Mouse (Mus musculus): ENCODE results near the gene Elfn2.

The Elfn2 gene

DNA sequence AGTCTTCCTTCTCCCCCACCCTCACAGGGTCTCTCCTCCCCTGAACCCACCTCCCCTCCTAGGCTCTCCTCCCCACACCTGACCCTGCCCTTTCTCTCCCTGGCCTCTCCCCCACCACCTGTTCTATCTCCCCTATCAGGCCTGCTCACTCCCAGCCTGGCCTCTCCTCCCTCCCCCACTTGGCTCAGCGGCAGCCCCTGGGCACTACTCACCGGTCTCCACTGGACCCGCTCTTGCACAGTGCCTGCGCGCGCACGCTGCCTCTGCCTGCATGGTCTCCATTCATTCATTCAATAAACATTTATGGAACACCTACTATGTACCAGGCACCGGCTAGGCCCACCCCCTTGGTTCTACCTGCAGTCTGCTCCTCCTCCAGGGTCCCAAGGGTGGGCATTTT is 37.3 kb downstream of the Elfn2 start:
- DNase-seq (ENCODE audit: low read depth) = no peak

DNA sequence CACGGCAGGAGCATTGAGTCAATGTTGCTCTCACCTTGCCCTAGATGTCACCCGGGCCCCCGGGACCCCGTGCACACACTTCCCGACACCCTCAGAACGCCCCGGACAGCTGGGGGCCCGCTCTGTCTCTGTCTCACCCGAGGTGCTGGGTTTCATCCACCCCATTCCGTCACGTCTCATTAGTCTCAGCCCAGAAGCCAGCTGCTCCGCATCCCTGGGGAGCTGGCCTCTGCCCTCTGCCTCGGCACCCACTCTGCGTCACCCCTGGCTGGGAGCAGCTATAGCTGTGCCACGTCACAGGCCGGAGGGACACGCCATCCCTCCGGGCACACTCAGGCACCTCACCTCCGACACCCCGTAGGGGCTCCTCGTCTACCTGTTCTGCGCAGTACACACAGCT is 38.3 kb downstream of the Elfn2 start:
- DNase-seq (ENCODE audit: low read depth) = no peak

DNA sequence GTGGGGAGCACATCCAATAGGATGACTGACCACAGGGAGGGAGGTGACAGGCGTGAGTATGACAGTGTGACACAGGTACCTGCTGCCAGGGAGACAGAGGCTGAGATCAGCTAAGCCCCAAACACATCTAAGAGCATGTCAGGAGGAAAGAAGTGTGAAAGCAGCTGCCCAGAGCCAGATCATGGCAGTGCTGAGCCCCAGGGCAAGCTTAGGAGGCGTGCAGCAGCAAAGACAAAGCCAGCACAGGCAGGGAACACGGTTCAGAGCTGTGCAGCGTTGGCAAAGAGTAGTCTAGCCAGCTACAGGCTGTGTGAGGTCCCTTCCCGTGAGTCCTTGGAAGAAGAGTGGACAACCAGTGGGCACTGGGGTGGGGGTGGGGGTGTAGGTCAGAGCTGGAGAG is 40.9 kb downstream of the Elfn2 start:
- no peak for DNase-seq (ENCODE audit: low read depth)

DNA sequence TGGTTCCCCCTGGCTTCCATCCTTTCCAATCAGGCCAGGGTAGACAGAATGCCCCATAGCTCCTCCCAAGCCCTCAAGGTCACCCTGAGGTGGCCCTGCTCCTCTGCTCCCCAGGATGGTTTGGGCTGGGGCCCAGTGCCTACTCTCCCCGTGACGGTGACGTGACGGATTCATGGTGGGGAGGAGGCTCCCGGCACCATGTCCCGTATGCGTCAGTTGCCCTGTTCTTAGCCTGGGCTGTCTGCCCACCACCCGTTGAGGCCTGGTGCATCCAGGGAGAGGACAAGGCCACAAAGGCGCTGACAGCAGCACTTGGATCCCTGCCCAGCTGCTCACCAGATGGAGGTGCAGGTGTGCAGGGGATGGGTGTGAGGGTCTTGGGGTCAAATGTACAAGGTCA is 41.6 kb downstream of the Elfn2 start:
- DNase-seq (ENCODE audit: low read depth) = peak; percentile 5

DNA sequence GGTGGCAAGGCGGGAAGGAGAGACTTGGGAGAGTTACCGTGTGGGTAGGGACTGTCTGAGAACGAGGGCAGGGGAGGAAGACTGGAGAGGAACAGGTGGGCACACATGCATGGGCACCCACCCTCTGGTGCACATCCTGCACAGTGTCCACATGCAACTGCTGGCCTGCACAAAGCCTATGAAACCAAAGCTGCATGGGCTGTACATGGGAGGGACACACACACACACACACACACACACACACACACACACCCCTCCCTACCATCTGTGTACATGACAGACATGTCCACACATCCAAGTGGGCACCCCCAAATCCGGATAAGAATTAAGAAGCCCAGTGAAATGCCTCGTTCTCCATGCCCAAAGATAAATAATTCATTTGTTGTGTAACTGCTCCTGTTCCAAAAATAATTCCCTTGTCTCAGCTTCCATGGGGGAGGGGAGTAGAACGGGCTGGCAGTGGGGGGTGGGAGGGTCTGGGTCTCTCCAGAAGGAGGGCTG is 43.6 kb downstream of the Elfn2 start:
- DNase-seq (ENCODE audit: low read depth) = no peak

DNA sequence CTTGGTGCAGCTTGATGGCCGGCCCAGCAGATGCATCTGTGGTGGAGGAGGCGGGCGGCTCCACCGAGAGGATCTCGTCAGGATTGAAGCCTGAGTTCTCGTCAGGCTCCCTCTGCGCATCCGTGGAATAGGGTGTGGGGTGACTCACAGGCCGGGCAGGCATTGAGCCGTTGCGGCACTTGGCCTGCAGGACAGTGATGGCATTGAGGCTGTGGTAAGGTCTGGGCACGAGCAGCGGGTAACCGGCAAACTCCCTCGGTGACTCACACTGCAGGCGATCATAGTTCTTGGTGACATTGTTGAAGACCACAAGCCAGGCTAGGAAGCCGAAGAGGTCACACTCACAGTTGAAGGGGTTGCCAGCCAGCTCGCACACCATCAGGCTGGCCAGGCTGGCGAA is 45.1 kb downstream of the Elfn2 start:
- DNase-seq (ENCODE audit: low read depth) = no peak

DNA sequence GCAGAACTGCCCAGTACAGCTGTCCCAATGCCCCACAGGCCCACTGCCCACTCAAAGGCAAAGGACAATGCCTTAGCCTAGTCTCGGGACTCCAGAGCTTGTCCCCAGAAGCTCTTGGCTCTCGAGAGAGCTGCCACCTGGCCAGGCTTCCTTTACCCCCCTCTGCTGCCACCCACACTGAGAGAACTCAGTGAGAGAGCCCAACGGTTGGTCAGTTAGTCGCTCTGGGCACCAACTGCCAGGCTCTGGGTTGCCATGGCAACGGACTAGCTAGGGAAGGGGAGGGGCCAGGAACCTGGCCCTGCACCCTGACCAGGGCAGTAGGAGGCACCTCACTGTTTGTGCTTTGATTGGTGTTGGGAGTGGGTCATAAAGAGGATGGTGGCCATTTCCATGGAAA is 48.2 kb downstream of the Elfn2 start:
- peak; percentile 6 for DNase-seq (ENCODE audit: low read depth)

DNA sequence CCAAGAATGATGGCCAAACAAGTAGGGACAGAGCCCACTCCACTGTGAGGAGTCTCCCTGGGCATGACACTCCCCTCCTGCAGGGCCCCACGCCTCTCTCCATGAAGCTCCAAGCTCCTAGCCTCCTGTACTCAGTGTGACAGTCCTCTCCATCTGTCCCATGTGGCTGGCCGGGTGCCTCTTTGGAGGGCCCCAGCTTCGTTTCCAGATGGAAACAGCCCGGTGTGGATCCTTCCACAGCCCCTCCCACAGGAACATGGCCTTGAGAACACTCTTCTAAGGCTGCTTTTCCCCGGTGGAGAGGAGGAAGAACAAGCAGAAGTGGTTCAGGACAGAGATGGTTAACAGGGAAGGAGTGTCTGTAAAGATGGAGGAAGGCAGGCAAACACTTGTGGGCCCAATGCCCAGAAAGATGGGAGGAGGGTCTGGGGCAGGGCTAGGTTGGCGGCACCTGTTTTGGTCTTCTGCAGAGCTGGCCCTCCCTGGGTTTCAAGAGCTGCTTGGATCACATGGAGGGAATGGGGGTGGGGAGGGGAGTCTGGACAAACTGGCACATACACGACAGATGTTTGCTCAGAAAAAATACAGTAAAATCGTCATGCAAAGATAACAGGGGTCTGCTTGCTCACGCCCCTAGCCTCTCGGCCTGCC is 49.2 kb downstream of the Elfn2 start:
- DNase-seq (ENCODE audit: low read depth) = no peak

DNA sequence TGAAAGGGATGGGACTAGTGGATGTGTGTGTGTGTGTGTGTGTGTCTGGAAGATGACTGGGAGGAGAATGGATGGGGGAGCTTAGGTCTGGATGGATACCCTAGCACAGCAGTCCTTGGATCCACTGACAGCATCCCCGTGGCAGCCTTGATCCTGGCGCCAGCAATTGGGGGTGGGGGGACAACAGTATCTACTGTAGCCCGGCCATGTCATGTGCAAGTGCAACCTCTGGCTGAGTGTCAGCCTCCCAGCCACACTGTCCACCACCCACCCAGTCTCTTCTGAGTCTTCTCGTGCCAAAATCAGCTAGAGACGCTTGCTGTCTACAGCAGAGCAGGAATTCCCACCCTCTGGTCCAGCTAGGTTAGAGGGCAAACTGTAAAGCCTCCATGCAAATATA is 54.3 kb downstream of the Elfn2 start:
- DNase-seq (ENCODE audit: low read depth) = no peak

DNA sequence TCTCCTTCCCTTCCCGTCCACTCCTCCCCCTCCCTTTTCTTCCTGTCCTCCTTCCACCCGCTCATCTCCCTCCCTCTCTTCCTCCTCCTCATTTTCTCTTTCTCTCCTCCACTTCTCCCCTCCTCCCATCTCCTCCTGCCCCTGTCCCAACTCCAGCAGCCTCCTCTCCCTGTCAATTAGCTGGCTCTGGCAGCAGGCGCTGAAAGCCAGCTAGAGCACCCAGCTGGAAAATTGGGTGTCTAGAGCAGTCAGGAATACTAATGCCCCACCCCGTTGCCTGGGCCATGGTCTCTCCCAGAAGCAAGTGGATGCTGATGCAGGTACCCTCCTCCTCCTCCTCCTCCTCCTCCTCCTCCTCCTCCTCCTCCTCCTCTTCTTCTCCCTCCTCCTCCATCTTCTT is 67.4 kb downstream of the Elfn2 start:
- DNase-seq (ENCODE audit: low read depth) = no peak

DNA sequence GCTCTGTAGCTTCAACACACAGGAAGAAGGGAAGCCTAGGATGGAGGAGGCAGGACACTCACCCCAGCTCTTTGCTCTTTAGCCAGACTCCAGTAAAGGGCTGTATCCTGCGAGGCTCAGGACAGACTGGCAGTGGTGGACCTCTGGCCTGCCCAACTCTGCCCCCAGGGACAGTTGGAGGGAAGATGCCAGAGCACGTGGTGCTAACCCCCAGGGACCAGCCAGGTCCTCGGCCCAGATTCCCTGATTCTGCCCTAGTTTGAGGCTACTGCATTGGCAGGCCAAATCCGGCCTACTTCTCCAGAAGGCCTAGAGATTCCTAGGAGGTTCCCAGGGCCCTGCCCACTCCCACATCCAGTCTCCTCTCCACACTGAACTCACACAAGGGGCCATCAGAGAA is 70.8 kb downstream of the Elfn2 start:
- DNase-seq (ENCODE audit: low read depth) = no peak

DNA sequence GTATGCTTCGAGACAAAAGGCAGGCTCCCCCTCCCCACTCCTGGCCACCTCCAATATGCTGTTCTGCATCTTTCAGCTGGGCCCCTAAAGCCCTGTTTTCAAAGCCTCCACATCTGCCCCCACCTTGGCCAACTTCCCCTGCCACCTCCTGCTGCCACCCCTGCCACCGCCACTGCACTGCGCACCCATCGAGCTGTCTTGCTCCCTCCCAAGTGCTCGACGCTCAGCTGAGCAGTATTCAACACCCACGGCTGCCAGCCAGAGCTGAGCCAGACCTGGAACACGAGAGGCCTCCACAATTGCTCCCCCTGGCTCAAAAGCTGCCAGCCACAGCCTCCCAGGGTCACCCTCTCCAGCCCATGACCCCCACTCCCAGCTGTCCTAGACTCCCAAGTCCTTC is 74.0 kb downstream of the Elfn2 start:
- no peak for DNase-seq (ENCODE audit: low read depth)

DNA sequence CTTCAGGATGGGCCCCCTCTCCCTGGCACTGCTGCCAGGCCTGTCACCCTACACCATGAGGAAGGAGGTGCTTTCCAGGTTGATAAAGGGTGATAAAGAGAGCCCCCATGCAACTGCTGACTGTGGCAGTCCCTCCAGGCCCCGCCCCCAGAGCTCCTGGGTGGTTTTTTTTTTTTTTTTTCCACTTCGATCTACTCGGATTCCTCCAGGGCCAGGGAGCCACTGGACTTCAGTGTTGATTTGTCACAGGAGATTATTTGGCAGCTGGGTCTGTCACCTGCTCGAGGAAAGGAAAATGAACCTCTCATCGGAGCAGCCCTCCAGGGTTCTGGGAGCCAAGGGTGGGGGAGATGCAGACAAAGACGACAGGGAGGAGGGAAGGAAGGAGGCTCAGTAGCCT is 74.9 kb downstream of the Elfn2 start:
- no peak for DNase-seq (ENCODE audit: low read depth)

DNA sequence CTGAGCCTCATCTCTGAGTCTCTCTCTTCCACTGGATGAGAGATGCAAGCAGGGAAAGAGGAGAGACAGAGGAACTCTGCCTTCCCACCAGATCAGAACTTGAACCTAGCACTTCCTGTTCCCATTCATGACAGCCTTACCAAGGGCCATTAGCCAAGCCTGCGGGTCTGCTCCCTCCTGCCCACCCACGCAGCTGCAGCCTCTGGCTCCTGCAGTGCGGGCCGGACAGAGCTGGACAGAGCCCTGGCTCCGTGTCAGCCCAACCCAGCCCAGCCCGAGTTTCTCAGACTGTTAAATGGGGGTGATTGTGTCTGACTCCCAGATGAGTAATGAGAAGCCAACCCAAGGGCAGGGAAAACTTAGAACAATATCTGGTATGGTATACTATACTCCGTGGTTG is 83.3 kb downstream of the Elfn2 start:
- peak; percentile 82 for DNase-seq (ENCODE audit: low read depth)

DNA sequence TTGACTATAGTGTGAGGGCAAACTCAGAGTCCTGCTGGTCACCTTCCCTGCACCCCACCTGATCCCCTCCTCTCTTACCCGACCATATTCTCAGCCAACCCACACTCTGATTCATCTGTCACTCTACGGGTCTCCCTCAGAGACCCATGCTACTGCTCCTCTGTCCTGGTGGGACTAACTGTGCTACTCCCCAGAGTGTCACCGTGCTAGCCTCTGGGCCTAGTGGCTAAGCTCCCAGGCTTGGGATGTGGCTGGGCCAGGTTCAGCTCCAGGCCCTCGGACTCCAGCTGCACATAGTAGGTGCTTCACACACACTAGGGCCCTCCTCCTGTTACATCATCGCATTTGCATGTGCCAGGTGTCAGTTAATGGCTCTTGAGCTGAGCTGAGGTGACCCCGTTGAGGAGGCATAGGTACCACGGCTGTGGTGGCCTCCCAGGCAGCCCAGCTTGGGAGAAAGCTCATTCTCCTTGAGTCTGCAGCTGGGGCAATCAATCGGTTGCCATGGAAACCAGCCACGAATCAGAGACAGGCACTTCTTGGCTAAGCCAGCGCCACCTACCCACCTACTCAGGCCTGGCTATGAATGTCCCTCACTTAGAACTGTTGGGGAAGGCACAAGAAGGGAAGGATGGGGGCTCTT is 84.4 kb downstream of the Elfn2 start:
- DNase-seq (ENCODE audit: low read depth) = peak; percentile 50

DNA sequence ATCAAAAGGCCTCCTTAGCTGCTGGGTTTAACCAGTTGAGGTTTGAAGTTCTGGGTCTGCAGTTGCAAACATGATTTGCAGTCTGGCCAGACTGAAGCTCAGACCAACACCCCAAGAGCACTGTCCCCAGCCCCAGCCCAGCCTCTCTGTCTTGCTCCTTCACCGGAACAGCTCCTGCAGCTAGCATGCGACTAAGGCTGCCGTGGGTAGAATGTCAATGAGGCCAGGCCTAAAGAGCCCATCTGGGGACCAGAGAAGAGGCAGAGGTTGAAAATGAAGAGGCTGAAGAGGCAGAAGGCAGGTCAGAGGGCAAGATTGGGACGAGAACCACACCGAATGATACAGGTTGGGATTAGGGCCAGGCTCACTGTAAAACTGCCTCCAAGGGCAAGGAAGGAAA is 85.2 kb downstream of the Elfn2 start:
- no peak for DNase-seq (ENCODE audit: low read depth)

DNA sequence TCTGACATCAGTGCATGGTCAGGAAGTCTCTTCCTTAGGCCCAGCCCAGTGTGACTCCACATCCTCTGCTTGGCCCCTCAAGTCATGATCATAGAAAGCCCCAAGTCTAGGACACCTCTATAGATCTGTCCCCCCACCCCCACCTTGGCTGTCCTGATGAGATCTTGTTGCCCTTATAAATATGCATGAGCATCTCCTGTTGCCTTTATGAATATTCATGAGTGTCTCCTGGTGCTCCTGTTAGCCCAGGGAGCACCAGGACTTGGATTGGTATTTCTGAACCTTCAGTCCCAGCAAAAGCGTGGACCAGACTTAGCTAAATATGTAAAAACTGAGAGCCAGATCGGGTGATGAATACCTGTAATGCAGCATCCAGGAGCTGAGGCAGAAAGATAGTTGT is 86.2 kb downstream of the Elfn2 start:
- no peak for DNase-seq (ENCODE audit: low read depth)

DNA sequence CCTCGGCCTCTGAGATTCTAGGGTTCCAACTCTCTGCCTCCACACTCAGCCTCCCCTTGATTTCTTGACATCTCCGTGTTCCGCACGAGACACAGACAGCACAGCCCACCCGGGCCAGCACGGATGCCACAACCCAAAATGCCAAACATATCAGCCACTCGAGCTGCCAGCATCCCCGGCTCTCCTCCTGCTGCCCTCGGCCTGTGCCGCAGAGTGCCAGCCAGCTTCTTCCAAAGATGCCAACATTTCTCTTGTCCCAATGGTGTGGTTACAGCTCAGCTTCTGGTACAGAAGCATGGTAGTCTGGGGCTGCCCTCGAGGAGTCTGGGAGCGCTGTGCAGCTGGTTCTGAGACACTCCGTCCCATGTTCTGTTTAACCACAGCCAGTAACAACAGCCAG is 92.3 kb downstream of the Elfn2 start:
- DNase-seq (ENCODE audit: low read depth) = no peak

DNA sequence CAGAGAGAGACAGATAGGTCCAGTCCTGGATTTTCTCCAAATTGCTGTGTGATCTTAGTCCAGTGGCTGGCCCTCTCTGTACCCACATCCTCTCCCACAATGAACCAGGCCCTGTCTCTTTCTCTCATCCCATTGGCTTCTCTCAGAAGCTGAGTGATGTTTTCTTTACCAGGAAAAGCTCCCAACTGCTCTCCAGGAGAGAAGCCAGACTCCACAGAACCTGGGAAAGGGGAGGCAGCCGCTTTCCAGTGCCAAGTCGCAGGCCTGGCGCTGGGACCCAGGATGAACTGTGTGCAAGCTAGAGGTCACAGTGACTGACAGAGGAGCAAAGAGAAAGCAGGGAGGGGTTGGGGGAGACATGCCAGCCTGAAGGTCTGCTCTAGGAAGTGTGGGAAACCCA is 93.6 kb downstream of the Elfn2 start:
- no peak for DNase-seq (ENCODE audit: low read depth)

DNA sequence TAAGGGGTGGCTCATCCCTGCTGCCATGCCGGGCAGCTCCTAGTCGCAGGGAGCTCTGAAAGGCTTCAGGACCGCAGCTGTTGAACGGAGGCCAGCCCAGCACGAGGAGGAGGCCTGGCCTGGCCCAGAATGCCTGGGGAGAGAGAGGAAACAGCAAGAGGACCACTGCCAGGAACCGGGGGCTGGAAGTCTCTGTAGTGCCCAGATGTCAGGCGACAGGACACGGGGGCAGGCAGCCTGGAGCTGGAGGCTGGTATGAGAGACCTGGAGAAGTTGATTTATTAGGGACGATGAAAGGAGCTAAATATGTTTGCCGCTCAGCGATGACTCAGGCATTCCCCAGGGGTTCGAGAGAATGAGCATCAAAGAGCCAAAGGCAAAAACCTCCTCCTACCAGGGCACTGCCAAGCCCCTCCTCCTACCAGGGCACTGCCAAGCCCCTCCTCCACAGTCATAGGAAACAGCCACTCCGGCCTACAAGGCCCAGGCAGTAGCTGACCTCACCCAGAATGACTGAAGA is 94.1 kb downstream of the Elfn2 start:
- peak; percentile 97 for DNase-seq (ENCODE audit: low read depth)

DNA sequence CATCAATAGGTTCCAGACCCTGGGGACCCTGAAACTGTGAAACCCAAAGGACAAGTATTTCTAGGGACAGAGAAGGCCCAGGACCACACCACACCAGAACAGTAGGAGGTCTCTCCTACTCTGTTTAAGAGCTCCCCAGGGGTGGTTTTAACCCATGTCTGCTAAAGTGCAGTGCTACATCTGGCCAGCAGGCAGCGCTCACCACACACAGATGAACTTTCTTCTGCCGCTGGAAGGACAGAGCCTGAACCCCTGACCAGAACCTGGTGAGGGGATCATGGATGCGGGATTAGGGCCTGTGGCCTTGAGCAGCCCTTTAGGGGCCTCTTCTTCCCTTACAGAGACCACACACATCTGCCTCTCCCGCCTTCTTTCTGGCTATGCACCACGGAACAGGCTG is 95.1 kb downstream of the Elfn2 start:
- peak; percentile 80 for DNase-seq (ENCODE audit: low read depth)

Data from NIH3T3 (cell line).